Mouse (Mus musculus) adrenal gland, postnatal 4 days (tissue): ENCODE data around the gene Scn2a. TPM values are rescaled to one million over a fixed set of nuclear protein-coding genes. Genes with fewer than 3 reads are reported as not detected.

Experiments
- DNase-seq, 2 experiments: peaks; one replicate each; pipeline ENCODE4 v3.0.0; 2021 to 2022; ENCODE audit warnings: low spot score in 2 of 2, mixed read lengths in 2 of 2
- long read RNA-seq, 2 experiments: library from polyadenylated mRNA; stranded (forward); transcript quantifications; one replicate each; pipeline ENCODE4 v2.0.0; 2021
- total RNA-seq, 2 experiments: library from RNA; stranded (reverse); gene quantifications; 2 replicates each; pipeline ENCODE4 v1.2.3; 2021

Scn2a gene
- 1 to 10 TPM; 3.2 to 3.4 TPM for total RNA-seq
- long read RNA-seq, experiment 1, result 0 reads
- long read RNA-seq, experiment 2, partial matches to known transcripts, result 1 of 1 reads
- long read RNA-seq, experiment 2, other reads (novel, unspliced or antisense), result 0 of 1 reads

DNA sequence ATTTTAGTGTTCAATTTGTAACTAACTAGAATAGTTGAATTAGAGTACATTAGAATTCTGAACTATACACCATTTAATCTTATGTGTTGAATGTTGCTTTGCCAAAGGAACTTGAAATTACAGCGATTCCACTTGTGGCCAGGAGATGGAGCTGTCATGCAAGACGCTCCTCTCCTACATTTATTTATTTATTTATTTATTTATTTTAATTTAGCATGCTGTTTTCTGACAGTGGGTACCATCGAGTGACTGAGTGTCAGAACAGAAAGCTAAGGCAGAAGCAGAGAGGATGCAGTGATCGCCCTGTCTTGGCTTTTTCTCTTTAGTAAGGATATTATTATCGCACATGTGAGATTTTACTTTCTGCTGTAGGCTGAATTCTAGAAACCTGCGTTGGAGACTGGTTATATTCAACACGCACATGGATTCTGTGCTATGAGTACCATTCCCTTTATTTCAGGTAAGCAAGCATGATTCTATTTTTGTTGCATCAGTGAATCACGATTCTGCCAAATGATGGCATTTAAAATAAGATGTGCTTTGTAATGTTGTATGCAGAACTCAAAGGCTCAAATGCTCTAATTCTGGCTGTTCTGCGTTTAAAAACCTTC, at the start of gene Scn2a:
TSS of gene Scn2a (plus strand) at position 216 of the 611 bp plus-strand sequence.
- DNase-seq, result no peak

DNA sequence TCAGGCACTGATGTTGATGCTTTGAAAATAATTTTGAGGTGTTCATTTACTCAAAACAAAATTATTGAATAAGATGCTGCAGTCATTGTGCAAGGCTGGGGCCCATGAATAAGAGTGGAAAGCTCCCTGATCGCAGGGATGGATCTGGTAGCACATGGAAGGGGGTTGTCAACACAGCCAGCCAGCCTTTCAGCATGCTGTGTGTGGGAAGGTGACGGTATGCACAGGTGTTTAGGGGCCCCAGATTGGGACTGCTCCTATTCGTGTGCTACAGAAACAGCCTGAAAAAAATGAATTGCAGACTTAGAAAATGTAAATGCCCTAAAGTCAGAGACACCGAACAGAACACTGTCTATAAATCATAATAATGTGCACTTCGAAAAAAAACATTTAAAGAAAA, 32.9 kb upstream of the Scn2a start:
- DNase-seq, result no peak

DNA sequence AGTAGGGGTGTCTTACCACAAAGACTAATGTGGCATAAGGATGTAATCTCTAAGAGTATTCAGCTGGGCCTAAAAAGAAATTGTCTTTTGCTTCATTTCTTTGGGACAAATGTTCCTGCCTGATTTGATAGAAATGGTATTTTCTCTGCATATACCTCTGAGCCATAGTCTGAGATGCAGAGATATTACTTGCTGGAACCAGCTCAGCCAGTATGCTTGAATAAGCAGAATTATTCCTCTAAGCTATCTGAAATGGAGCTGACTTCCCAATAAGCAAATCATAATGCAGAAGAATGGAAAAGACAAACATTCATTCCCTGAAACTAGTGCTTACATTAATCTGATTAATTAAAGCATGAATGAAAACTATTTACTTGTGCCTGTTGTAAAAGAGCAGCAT, 12.8 kb upstream of the Scn2a start:
- no peak for DNase-seq

DNA sequence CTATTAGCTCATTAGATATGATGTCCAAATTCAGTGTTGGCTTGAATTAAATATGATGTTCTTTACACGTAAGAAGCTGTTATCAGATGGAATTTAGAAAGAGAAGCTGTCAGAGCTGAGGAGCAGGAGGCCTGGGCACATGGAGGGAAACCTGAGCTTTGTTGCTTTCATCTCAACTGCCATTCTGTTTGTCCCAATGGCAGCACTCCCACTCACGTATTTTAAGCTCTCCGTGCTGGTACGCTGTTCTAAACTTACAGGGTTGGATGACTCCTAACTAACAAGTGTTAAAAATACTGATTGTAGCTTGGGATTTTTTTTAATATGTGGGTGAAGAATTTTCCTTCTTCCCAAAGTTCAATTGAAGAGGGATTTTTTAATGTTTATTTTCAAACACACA, 8.7 kb upstream of the Scn2a start:
- no peak for DNase-seq

DNA sequence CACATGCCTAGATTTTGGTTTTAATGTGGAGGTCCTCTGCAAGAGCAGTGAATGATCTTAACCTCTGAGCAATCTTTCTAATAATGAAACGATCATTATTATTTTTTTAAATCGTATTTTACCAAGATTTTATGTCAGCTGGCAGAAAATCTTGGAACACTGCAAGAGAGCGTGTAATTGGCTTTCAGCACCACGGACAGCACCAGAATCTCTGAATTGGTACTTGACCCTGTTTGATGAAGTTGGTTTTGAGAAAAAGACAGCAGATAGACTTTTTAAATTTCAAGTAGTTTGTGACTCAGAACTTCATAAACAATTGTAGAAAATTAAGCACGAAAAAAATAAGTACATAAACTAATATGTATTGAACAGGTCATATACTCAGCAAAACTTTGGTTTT, 790 bp upstream of the Scn2a start:
- no peak for DNase-seq

DNA sequence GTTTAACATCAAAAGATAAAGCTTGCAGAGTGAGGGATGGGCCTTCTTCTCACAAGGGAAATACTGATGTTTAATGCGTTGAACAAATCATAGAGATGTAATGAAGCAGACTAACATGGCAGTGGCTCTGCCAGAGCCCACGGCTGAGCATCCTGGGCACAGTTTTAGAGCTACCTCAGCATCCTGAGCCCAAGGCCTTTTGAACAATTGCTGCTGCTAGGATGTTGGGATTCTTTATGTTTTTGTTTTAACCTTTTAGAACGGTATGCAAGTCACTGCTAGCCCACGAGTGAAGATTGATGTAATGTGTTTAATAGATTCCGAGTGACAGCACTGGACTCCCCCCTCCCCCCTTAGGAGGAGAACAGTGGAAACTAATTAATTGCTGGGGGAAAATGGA, 683 bp downstream of the Scn2a start:
- no peak for DNase-seq

DNA sequence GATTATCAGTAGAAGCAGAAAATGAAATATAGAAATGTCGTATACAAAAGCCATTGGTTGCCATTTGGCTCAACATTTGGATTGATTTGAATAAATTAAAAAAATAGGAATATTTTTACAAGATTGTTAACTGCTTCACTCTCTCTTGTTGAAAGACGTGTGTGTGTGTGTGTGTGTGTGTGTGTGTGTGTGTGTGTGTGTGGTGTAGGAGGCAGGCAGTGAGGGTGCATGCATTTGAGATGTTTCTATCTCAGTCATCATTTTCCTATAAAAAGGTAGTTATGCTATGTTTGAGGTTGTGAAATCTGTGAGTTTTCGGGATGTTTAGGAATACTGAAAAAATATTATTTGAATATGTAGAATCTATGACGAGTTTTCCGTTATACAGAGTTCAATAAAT, 1.3 kb downstream of the Scn2a start:
- no peak for DNase-seq

DNA sequence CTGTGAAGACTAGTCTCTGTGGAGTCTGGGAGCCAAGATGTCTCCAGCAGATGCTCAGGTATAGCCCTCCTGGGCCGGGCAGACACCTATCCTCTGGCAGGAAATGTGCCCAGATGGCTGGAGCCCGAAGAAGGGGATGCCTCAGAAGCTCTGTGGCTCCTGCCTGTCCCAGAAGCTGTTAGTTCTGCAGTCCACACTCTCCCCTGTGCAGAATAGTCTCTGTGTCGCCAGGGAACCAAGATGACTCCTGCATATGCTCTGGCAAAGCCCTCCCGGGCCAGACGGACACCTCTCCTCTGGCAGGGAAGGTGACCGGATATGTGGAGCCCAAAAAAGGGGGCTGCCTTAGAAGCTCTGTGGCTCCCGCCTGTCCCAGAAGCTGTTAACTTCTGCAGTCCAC, 32.1 kb downstream of the Scn2a start:
- no peak for DNase-seq

DNA sequence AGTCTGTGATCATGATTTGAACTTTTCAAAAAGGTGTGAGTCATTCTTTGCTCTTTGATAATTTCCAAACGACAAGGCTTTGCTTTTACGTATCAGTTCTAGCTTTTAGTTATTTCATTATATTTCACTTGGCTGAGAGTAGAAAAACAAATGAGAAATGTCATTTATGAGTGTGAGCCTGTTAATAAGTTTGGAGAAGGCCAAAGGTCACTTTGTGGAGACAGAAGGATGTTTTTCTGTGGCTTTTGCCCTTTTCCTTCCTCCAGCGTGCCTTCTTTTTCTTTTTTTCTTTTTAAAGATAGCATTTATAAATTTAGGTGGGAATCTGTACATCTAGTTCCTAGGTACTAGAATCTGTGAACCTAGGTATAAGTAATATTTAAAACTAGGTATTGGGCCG, 36.5 kb downstream of the Scn2a start:
- no peak for DNase-seq

DNA sequence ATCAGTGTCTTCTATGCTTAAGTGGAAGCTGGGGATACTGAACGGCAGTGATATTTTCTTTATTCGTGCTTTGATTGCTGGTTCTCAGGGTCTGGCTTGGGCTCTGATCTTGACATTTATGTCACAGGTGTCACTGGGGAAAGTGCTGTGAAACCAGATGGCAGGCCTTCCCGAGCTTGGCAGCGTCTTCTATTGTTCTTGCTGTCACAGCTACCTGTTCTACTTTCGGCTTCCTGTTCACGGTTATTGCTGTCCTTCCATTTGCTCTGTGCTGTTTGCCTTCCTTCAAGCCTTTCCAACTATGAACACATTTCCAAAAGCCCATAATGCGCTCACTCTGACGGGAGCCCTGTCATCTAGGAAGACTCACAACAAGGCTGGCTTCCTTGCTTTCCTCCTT, 37.9 kb downstream of the Scn2a start:
- no peak for DNase-seq

DNA sequence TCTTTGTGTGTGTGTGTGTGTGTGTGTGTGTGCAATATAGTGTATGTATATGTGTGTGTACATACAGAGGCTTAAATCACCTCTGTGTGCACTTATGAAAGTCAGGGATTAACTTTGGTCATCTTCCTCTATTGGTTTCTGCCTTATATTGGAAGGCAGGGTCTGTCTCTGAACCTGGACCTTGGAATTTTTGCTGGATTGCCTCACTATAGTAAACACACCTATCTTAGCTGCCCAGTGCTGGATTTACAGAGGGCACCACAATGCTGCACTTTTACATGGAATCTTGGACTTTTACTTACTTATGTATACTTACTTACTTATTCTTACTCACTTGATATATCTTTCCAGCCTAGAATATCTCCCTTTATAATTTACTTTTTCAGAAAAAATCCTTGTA, 43.3 kb downstream of the Scn2a start:
- no peak for DNase-seq

DNA sequence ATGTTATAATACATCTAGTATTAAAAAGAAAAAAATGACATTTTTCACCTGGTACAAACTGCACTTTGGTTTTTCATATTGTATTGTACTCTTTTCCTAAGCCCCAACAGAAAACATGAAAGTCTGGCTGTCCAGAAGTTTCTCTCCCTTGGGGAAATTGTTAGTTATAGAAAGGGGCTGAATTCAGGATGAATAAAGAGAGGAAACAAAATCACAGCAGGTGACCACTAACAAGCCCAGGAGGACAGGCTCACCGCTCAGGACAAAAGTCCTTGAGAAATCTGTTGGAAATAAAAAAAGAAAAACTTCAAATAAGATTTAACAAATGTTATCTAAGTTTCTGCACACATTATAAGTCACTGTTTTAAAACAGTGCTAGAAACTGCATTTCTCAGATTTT, 43.9 kb downstream of the Scn2a start:
- DNase-seq, result no peak

DNA sequence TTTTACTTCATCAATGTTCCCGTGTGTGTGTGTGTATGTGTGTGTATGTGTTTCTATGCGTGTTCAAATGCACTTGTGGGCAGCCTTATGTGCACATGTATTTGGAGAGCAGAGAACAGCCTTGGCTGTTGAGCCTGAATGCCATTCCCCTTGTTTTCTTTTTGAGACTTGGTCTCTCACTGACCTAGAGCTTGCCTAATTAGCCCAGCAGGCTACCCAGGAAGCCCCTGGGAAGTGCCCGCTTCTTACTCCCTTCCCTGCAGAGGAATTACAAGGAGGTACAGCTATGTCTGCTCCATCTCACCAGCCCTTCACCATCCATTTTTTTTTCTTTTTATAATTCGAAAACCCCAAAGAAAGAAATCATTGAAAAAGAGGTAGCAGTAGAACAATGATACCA, 44.6 kb downstream of the Scn2a start:
- DNase-seq, result no peak

DNA sequence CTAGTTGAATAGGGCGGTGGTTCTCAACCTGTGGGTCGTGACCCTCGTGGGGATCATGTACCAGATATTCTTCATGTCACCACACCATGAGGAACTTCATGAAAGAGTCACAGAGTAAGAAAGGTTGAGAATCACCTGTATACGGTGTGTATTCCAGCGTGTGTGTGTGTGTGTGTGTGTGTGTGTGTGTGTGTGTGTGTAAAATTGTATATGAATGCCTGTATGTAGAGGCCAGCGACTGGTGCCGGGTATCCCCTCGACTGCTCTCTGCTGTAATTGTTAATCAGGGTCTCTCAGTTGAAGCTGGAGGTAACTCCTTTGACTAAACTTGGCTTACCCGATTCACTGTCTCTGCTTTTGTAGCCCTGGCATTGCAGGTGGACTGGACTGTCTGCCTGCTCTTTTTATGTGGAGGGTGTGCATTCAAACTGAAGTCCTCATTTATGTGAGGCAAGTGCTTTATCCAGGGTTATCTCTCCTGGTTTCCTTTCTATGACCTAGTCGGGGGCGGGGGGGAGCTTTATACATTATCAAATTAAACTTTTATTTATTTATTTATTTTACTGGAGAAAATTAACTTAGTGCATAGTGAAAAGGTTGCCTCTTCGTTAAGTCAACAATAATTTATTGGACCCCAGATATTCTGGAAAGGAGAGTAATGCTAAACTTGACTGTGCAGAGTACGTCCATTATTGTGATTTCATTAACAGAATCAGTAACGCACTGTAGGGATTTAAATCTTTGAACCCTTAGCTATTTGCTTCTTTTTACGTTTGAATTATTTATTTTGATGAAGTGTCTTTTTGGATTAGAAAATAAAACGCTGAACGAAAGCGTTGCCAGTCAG, 47.2 kb downstream of the Scn2a start:
- no peak for DNase-seq

DNA sequence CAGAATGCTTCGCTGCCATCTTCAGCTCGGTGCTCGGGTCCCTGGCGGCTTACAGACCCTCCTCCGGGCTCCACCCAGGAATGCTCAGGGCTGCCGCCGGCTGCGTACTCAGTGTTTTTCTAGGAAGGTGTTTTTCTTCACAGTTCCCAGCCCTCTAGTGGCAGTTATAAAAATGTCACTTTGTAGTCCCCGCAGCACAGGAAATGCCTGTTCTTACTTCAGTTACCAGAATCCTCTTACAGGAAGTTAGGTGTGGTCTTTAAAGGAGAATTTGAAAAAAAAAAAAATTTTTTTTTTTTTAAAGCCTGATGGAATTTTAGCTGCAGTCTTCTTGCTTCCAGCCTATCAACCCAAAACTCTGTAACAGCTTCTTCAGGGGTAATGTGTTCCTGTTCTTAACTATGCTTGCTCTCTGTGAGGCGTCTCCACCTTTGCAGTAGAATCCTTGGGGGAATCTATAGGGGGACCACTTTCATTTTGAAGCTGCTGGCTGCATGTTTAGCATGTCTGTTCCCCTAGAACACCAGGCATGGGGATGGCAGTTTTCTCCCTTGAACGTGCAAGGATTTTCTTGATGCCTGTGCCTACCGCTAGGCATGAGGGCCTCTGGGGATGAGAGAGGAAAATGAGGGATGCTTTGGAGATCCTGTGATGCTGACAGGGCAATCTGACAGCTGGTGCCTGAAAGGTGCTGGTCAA, 48.0 kb downstream of the Scn2a start:
- peak; percentile 4 to 20 for DNase-seq

DNA sequence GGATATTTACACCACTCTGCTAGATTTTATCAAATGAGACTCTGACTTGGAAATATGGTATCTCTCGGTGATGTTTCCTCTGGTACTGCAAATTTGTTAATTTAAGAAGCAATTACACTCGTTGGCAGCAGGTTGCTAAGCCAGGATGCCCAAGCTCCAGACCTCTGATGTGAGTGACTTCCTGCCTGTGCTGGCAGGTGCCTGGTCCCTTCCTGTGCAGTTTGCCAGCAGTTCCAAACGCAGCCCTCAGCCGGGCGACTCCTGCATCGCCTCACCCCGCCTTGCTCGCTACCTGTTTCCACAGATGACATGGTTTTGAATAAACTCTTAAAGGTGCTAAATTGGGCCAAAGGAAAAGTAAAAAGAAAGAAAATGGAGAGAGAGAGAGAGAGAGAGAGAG, 49.0 kb downstream of the Scn2a start:
- no peak for DNase-seq

DNA sequence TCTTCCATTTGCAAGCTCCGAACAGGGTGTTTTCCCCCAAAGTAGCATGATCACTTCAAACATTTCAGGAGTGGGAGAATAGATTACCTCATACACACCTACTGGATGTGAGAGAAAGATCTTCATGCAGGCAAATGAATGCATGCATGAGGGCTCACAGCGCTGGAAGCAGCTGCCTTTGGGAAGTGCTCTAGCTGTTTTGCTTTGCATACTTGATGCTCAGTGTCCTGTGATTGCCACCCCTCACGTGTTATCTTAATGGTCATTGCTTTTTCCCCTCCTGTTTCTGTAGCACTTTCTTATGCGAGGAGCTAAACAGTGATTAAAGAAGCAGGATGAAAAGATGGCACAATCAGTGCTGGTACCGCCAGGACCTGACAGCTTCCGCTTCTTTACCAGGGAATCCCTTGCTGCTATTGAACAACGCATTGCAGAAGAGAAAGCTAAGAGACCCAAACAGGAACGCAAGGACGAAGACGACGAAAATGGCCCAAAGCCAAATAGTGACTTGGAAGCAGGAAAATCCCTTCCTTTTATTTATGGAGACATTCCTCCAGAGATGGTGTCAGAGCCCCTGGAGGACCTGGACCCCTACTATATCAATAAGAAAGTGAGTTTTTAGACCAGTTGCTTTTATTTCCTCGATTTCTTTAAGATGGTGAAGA, 49.7 kb downstream of the Scn2a start:
- DNase-seq, result no peak

DNA sequence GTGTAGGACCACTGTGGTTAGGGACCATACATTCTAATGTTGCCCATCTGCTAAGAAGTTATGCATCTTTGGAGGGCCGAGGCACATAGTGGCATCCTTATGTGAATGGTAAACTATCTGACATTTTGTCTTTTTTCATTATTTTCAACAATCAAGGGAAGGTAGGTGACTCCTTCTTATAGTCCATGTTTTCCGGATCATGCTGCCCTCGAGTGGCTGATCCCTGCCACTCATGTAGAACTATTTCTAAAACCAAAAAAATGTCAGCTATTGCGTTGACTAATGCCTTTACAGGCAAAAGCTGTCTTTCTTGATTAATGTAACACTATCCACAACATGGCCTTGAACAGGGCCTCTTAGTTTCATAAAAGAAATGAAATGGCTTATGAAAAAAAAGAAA, 59.0 kb downstream of the Scn2a start:
- DNase-seq, result no peak

DNA sequence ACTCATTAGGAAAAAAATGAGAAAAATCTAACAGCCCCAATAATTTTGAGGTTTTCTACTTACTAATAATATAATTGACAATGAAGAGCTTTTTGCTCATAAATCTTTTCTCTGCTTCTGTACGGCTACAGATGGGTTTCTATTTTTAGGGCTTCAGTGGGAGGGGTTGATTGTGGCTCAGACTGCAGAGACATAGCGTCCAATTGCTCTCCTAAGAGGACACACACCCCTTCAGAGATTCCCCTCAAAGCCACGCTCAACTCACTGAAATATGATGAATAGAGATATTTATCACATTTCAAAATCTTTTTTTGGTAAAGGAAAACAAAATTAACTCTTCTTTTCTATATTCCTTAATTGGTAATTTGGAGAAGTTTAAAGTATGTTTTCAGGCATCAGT, 64.6 kb downstream of the Scn2a start:
- no peak for DNase-seq

DNA sequence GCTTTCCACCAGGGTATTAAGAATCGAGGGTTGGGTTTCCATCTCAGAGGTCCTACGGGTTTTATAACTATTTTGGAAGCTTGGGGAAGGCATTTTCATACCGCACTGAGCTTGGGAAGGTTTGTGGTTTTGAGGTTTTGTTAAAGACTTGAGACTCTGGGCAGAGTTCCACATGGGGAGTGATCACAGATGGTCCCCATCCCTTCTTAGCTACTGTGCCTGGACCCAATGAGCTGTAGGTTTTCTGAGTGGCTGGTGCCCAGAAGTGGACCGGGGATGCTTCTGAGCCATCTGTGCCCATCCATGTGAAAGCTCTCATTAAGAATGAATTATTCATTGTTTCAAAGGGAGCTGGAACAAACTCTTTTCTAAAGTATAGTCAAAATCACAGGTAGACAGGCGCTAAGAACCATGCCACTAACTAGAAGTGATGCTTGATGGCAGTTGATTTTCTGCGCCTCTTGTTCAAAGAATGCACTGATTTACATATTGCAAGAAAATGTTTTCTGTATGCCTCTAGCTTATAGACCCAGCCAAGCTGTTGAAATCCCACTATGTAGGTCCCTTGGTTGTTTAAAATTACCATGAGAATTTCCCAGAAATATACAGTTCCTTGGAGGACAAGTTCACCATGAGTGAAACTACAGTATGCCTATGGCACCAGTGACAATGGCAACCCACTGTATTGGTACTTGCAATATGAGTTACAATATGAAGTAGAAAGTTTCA, 70.0 kb downstream of the Scn2a start:
- DNase-seq, result no peak

DNA sequence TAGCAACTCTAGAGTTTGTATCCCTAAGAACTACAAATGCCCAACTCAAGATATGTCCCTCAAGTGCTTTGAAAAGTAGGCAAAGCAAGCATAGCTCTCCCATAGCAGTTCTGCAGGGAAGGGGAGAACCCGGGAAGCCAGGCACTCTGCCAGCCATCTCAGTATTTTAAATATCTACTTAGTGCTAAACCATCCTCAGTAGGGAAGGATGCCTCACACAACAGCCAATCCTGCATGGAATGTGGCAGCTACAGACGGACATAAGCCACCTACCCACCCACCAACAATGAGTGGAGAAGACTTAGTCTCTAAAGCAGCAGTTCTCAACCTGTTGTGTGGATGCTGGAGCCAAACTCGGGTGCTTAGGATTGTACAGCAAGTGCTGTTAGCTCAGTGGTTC, 73.9 kb downstream of the Scn2a start:
- DNase-seq, result no peak
